Mouse (Mus musculus) intestine, embryonic 15.5 days (tissue): ENCODE results near the gene Spata17. TPM values are rescaled to one million over a fixed set of nuclear protein-coding genes. Genes with fewer than 3 reads are reported as not detected.

Experiments
- ATAC-seq: fragments of 200-750 bp; cut with Nextera tagmentation; 2 replicates; pipeline ENCODE4 v1.8.0; 2017; ENCODE audit warnings: moderate TSS enrichment, moderate library complexity
- H3K27ac ChIP-seq: fragments of 300-500 bp; sonication (generic); 2 replicates; pipeline ENCODE4 v1.5.1; 2015; ENCODE audit warnings: mild to moderate bottlenecking, inconsistent platforms
- H3K27me3 ChIP-seq: fragments of 300-500 bp; sonication (generic); replicated peaks from 2 replicates; pipeline ENCODE4 v1.6.1; 2015; ENCODE audit warnings: inconsistent platforms
- H3K36me3 ChIP-seq: fragments of 300-500 bp; sonication (generic); 2 replicates; pipeline ENCODE4 v1.6.1; 2015; ENCODE audit warnings: inconsistent platforms
- H3K4me1 ChIP-seq: fragments of 300-500 bp; sonication (generic); replicated peaks from 2 replicates; pipeline ENCODE4 v1.6.1; 2015; ENCODE audit warnings: inconsistent platforms
- H3K4me2 ChIP-seq: fragments of 300-500 bp; sonication (generic); replicated peaks from 2 replicates; pipeline ENCODE4 v1.6.1; 2015; ENCODE audit warnings: mild to moderate bottlenecking, inconsistent platforms
- H3K4me3 ChIP-seq: fragments of 300-500 bp; sonication (generic); replicated peaks from 2 replicates; pipeline ENCODE4 v1.5.1; 2015; ENCODE audit warnings: inconsistent platforms
- H3K9ac ChIP-seq: fragments of 300-500 bp; sonication (generic); 2 replicates; pipeline ENCODE4 v1.6.1; 2015; ENCODE audit warnings: inconsistent platforms
- H3K9me3 ChIP-seq: fragments of 300-500 bp; sonication (generic); 2 replicates; pipeline ENCODE4 v1.6.1; 2016; ENCODE audit warnings: inconsistent platforms
- WGBS: fragments of 180-500 bp; shearing (Covaris S2); methylation state at CpG from one replicate; pipeline ENCODE4 v1.1.7; 2015; 5-methylcytosine and 5-hydroxymethylcytosine counted together
- polyA plus RNA-seq: library from polyadenylated mRNA; unstranded; fragments of >200 nt; fragmentation: Nextera tagmentation; extraction: Ambion mirVana; gene quantifications from 2 replicates; pipeline ENCODE4 v1.2.1, GENCODE M21; 2015

Spata17 gene
- polyA plus RNA-seq, 1 experiment from 2014 or later: 0.85 TPM

DNA sequence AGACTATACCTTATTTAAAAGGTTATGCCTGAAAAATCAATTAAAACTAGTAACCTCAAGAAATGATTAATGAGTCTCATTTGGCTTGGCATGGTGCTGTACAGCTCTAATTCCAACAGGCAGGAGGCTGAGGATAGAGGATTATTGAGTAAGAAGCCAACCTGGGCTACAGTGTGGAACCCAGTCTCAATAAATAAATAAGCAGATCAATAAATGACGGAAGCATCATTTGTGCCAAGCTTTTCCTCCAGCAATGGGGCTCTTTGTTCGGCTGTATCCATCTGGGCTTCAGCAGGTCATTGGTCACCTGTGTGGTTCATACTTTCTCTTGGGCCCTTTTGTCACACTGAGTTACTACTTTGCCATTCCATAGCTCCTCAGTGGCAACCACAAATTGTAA, 201.1 kb downstream of the Spata17 start:
- H3K4me1 ChIP-seq: no peaks in the 10 kb centered on the region
- H3K9me3 ChIP-seq: no peaks in the 10 kb centered on the region
- no peaks in the 10 kb centered on the region for H3K27me3 ChIP-seq
- no peaks in the 10 kb centered on the region for H3K36me3 ChIP-seq
- no peak overlapping the region for H3K9ac ChIP-seq
- H3K4me3 ChIP-seq: no peak overlapping the region
- no peak overlapping the region for H3K27ac ChIP-seq
- no peak for ATAC-seq
- no peak overlapping the region for H3K4me2 ChIP-seq
- 88% methylated on average over 2 of the region's 2 CpGs for WGBS

DNA sequence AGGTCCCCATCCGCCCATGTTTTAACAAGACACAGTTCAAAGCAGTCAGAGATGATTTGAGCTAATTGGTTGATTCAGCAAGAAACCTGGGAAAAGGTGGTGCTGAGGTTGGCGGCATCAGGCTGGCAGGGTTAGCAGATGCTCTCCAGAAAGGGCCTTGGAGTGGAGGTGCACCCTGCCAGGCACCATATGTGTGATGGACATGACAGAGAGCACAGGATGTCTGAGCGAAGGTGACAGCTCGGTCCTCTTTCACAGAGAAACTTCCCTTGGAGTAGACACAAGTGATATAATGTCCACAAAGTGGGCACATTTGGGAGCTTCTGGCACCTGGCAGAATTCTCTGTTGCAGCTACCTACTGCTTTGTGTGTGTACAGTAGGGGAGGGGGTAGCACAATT, 203.7 kb downstream of the Spata17 start:
- H3K4me1 ChIP-seq: no peaks in the 10 kb centered on the region
- no peak overlapping the region for H3K4me3 ChIP-seq
- no peaks in the 10 kb centered on the region for H3K36me3 ChIP-seq
- H3K9ac ChIP-seq: no peak overlapping the region
- H3K27me3 ChIP-seq: no peaks in the 10 kb centered on the region
- H3K27ac ChIP-seq: no peak overlapping the region
- H3K9me3 ChIP-seq: no peaks in the 10 kb centered on the region
- WGBS: 86% methylated on average over 4 of the region's 4 CpGs
- ATAC-seq: no peak
- H3K4me2 ChIP-seq: no peak overlapping the region

DNA sequence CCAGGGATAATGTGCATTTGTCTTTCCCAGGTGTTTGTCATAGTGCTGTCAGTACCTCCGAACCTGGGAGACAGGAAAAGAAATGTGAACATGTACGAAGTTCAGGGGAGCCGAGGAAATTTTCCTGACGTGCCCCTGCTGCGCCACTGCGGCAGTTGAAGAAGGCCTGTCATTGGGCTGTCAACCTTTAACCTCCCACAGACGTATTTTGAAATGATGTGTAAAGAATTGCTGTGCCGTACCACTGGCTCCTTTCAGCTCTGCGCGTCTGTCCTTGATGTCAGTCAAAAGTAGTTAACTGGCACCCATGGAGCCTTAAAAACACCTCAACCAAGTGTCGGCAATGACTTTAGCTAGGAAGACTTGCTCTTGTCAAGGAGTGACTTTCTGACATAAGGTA, 205.2 kb downstream of the Spata17 start:
- H3K4me1 ChIP-seq: no peaks in the 10 kb centered on the region
- H3K27ac ChIP-seq: no peak overlapping the region
- no peak overlapping the region for H3K9ac ChIP-seq
- no peak overlapping the region for H3K4me3 ChIP-seq
- H3K4me2 ChIP-seq: no peak overlapping the region
- H3K36me3 ChIP-seq: no peaks in the 10 kb centered on the region
- H3K9me3 ChIP-seq: no peaks in the 10 kb centered on the region
- no peaks in the 10 kb centered on the region for H3K27me3 ChIP-seq
- 84% methylated on average over 11 of the region's 11 CpGs for WGBS
- ATAC-seq: no peak

DNA sequence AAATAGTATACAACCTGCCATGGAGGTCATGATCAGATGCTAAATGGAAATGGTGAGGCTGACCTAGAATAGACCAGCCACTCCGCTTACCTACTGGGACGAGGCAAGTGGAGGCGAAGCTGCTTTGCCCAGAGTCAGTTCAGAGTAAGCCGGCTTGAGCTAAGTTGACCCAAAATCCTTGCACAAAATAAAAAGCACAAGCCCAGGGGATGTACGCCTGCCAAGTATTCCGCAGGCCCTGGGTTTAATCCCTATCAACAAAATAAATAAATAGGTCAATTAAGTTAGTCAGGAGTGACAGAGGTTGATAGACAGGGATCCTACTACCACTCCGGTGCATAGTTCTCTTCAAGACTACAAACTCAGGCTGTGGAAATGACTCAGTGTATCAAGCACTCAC, 207.0 kb downstream of the Spata17 start:
- Histone ChIP-seq H3K27ac (no peak overlapping the region), H3K4me1 (no peaks in the 10 kb centered on the region), H3K4me2 (no peak overlapping the region), H3K27me3 (no peaks in the 10 kb centered on the region), H3K9ac (no peak overlapping the region), H3K4me3 (no peak overlapping the region), H3K36me3 (no peaks in the 10 kb centered on the region), H3K9me3 (no peaks in the 10 kb centered on the region)
- ATAC-seq: no peak
- 91% methylated on average over 7 of the region's 7 CpGs for WGBS

DNA sequence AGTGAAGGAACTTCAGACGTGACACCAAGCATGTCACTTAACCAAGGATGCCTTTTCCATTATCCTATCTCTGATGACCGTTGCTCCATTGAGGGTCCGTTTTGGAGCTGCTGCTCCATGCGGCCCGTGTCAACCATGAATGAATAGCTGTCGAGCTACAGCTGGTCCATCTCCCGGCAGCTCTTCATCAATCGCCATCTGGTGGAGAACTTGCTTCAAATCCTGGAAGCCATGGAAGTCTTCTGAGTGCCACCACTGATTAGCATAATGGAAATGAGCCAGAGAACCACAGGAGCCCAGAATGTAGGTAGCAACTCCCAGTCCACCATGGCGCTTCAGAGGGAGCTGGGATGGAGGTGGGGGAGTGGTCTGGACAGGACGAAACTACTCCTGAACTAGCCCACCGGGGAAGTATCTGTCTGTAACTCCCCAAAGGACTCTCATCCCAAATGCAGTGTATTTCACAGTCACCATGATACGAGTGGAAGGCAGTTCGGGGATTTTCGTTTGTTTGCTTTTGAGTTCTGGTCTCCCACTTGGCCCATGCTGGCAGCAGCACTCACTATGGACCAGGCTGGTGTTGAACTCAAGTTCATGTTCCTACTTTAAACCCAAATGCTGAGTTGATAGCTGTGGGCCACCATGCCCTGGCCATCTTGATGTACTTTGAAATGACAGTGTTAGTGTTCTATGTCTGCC, 208.9 kb downstream of the Spata17 start:
- Histone ChIP-seq H3K9ac (no peak overlapping the region), H3K36me3 (no peaks in the 10 kb centered on the region), H3K4me3 (no peak overlapping the region), H3K27me3 (no peaks in the 10 kb centered on the region), H3K4me2 (no peak overlapping the region), H3K27ac (no peak overlapping the region), H3K9me3 (no peaks in the 10 kb centered on the region), H3K4me1 (no peaks in the 10 kb centered on the region)
- ATAC-seq: no peak
- 88% methylated on average over 14 of the region's 14 CpGs for WGBS

DNA sequence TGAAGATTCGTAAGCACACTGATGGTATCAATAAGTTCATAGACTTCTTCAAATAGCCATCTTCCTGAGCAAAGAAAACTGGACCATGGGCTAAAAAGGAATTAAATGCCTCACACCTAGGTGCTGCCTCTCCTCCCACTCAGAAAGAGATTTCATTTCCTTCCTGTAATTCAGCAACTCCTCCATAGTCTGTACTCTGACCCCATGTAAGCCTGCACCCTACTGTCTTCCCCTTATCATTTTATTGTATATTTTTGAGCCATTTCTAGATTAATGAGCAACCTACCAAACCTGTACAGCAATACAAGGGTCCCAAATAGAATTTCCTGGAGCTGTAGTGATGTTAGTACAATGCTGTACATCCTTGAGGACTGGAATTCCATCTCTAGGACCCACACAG, 211.0 kb downstream of the Spata17 start:
- no peaks in the 10 kb centered on the region for H3K4me1 ChIP-seq
- H3K9me3 ChIP-seq: no peaks in the 10 kb centered on the region
- H3K27me3 ChIP-seq: no peaks in the 10 kb centered on the region
- no peak overlapping the region for H3K9ac ChIP-seq
- ATAC-seq: peak; percentile 91
- H3K36me3 ChIP-seq: no peaks in the 10 kb centered on the region
- no peak overlapping the region for H3K4me2 ChIP-seq
- WGBS: 87% methylated on average over 1 of the region's 1 CpGs
- no peak overlapping the region for H3K4me3 ChIP-seq
- H3K27ac ChIP-seq: no peak overlapping the region

DNA sequence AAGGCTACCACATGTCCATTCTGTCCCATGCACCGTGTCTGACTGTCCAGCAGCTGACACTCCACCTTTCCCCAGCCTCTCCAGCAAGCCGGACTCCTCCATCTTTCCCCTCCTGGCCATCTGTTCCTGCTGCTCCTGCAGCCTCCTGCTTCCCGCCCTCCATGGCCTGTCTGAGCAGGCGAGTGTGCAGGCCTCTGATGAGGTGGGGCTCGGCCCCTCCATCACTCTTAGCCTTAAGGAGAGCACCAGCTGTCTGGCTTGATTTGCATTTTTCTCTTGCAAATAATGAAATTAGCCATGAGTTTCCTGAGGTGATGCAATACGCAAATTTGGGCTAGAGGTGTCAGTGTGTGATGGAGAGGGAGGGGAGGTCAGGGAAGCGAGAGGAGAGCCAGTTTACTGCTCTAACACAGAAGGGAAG, 211.8 kb downstream of the Spata17 start:
- no peaks in the 10 kb centered on the region for H3K4me1 ChIP-seq
- no peak overlapping the region for H3K4me2 ChIP-seq
- H3K36me3 ChIP-seq: no peaks in the 10 kb centered on the region
- H3K4me3 ChIP-seq: no peak overlapping the region
- no peak for ATAC-seq
- WGBS: 59% methylated on average over 7 of the region's 7 CpGs
- no peaks in the 10 kb centered on the region for H3K27me3 ChIP-seq
- H3K27ac ChIP-seq: no peak overlapping the region
- H3K9me3 ChIP-seq: no peaks in the 10 kb centered on the region
- no peak overlapping the region for H3K9ac ChIP-seq

DNA sequence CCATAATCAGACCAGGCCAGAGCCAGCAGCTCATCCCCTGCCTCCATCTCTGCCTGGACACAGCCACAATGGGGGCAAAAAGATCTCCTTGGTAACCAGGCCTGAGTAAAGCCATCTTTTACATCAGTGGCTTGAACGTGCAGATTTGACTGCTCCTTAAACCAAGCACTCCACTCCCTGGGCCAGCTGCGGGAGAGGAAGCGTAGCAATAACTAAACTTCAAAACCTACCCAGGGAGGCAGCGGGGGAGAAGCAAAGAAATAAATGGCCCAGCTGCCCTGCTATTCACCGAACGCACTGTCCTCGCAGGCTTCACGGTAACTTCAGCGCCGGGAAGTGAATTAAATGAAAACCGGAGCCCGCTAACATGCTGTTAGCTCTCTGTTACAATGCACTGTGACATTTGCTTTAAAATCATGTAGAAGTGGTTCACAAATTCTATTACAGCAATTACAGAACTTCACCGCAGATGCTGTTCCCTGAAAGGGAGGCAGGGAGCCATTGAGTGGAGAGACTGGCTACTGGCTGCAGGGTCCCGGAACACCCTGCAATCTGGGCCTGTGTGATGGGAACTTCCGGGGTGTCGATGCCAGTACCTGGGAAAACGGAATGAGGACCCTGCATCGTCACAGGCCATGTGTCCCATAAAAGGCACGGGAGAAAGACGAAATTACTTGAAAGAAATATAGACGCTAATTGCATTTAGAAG, 217.5 kb downstream of the Spata17 start:
- ATAC-seq: no peak
- 82% methylated on average over 21 of the region's 21 CpGs for WGBS
- no peak overlapping the region for H3K4me3 ChIP-seq
- no peaks in the 10 kb centered on the region for H3K36me3 ChIP-seq
- no peak overlapping the region for H3K27ac ChIP-seq
- H3K27me3 ChIP-seq: no peaks in the 10 kb centered on the region
- no peaks in the 10 kb centered on the region for H3K4me1 ChIP-seq
- H3K4me2 ChIP-seq: no peak overlapping the region
- no peak overlapping the region for H3K9ac ChIP-seq
- H3K9me3 ChIP-seq: no peaks in the 10 kb centered on the region

Other genes with a start within 250 kb of the Spata17 start
- 0.04 TPM in 1 of 2 replicates, not detected in the other for gene D1Pas1, start 248.0 kb downstream of the Spata17 start, polyA plus RNA-seq
- 16.8 and 17.4 TPM in 2 replicates for gene Gpatch2, start within 50 bp of the Spata17 start, polyA plus RNA-seq